Comparison of ENCODE assay signal across 11 mouse cellular contexts in genomic region chr1:127400666-127401065, GRCm38 (mm10).
DNase-seq lines count a peak whose midpoint lies in the region; ATAC-seq and TF ChIP-seq lines count a peak whose summit lies in the region.
"Had no signal": no experiment of that assay in that cellular context is flagged by ENCODE, and none has a peak within 500 bp of the region (broad histone marks: within the 10 kb centered on the region; RNA-seq: fewer than 3 reads in every experiment).

No protein-coding gene starts in this region.

- H3K27me3 ChIP-seq in kidney, adult 2 months (replicated peaks; ENCODE audit: control insufficient read depth, insufficient read depth, low read length), result no peaks in the 10 kb centered on the region
- no peaks in the 10 kb centered on the region for H3K27me3 ChIP-seq in midbrain, embryonic 11.5 days (ENCODE audit: control insufficient read depth, insufficient read depth, low read length)
- H3K27me3 ChIP-seq in midbrain, embryonic 10.5 days (ENCODE audit: low read depth, poor library complexity, severe bottlenecking), result no peaks in the 10 kb centered on the region
- no peaks in the 10 kb centered on the region for H3K27me3 ChIP-seq in hindbrain, embryonic 14.5 days (ENCODE audit: control insufficient read depth, insufficient read depth, low read length)
- H3K27me3 ChIP-seq in neural tube, embryonic 14.5 days (ENCODE audit: control insufficient read depth, insufficient read depth, low read length), result no peaks in the 10 kb centered on the region
- H3K27me3 ChIP-seq: limb, embryonic 12.5 days had no signal

- 0 out of 2 replicates have a peak, but pooled peaks have one; percentile 35 for ATAC-seq in midbrain, embryonic 11.5 days (ENCODE audit: low FRiP score)
- ATAC-seq in hindbrain, embryonic 14.5 days (ENCODE audit: low FRiP score), result peak; percentile 54; the same call in 1 of the 2 replicates
- peak; percentile 66; the same call in 1 of the 2 replicates for ATAC-seq in neural tube, embryonic 14.5 days (ENCODE audit: low read depth)

- H3K9me3 ChIP-seq in midbrain, embryonic 11.5 days (ENCODE audit: control insufficient read depth, low read length), result no peaks in the 10 kb centered on the region
- H3K9me3 ChIP-seq in midbrain, embryonic 10.5 days (replicated peaks), result no peaks in the 10 kb centered on the region
- H3K9me3 ChIP-seq in hindbrain, embryonic 14.5 days (ENCODE audit: control insufficient read depth, low read length), result no peaks in the 10 kb centered on the region
- no peaks in the 10 kb centered on the region for H3K9me3 ChIP-seq in neural tube, embryonic 14.5 days (ENCODE audit: control insufficient read depth, low read length)
- H3K9me3 ChIP-seq: limb, embryonic 12.5 days had no signal

- peak; percentile 56 for DNase-seq in kidney, adult 2 months
- DNase-seq in kidney, postnatal 25 days, result no peak
- no peak for DNase-seq in midbrain, embryonic 11.5 days (ENCODE audit: low spot score, missing footprints)
- DNase-seq in midbrain, embryonic 10.5 days (ENCODE audit: low spot score), result no peak
- DNase-seq in hindbrain, embryonic 14.5 days (ENCODE audit: low spot score), result no peak
- DNase-seq in liver, result no peak
- DNase-seq in retina, embryonic 14.5 days (ENCODE audit: low spot score), result no peak
- DNase-seq: gastrocnemius, postnatal 36 days had no signal

- TF ChIP-seq CTCF in kidney, adult 2 months (conservative IDR thresholded peaks at IDR 0.05; ENCODE audit: insufficient read depth, insufficient read length, low read depth, low read length), result no peak

- H3K27ac ChIP-seq in kidney, adult 2 months (ENCODE audit: insufficient read depth, low read depth, low read length), result peak overlapping the region; percentile 86
- no peak overlapping the region for H3K27ac ChIP-seq in midbrain, embryonic 11.5 days (ENCODE audit: low read depth, low read length)
- no peak overlapping the region for H3K27ac ChIP-seq in midbrain, embryonic 10.5 days (replicated peaks)
- H3K27ac ChIP-seq in hindbrain, embryonic 14.5 days, result peak overlapping the region; percentile 53; the same call in 1 of the 2 replicates
- H3K27ac ChIP-seq in neural tube, embryonic 14.5 days (ENCODE audit: low read depth, low read length), result no peak overlapping the region; the same call in 1 of the 2 replicates
- H3K27ac ChIP-seq: limb, embryonic 12.5 days; macrophage had no signal

- H3K4me1 ChIP-seq in kidney, adult 2 months (ENCODE audit: control insufficient read depth, insufficient read depth, low read length), result peaks cover 36% of the 10 kb centered on the region
- no peaks in the 10 kb centered on the region for H3K4me1 ChIP-seq in midbrain, embryonic 11.5 days (ENCODE audit: control insufficient read depth, insufficient read depth, low read length)
- H3K4me1 ChIP-seq in midbrain, embryonic 10.5 days, result peaks cover 23% of the 10 kb centered on the region
- no peaks in the 10 kb centered on the region for H3K4me1 ChIP-seq in hindbrain, embryonic 14.5 days (replicated peaks; ENCODE audit: control insufficient read depth, insufficient read depth, low read length)
- no peaks in the 10 kb centered on the region for H3K4me1 ChIP-seq in neural tube, embryonic 14.5 days (ENCODE audit: control insufficient read depth, insufficient read depth, low read length)

- TF ChIP-seq POLR2A in kidney, adult 2 months (IDR thresholded peaks at IDR 0.05; ENCODE audit: low read depth, low read length), result no peak

- no peak overlapping the region for H3K4me3 ChIP-seq in kidney, adult 2 months (ENCODE audit: insufficient read depth, low read depth, low read length)
- no peak overlapping the region for H3K4me3 ChIP-seq in midbrain, embryonic 11.5 days (ENCODE audit: low read depth, low read length)
- no peak overlapping the region for H3K4me3 ChIP-seq in midbrain, embryonic 10.5 days
- no peak overlapping the region for H3K4me3 ChIP-seq in hindbrain, embryonic 14.5 days (replicated peaks; ENCODE audit: low read length)
- no peak overlapping the region for H3K4me3 ChIP-seq in neural tube, embryonic 14.5 days (ENCODE audit: low read depth, low read length)
- H3K4me3 ChIP-seq: limb, embryonic 12.5 days had no signal

- H3K4me2 ChIP-seq in midbrain, embryonic 11.5 days, result no peak overlapping the region
- no peak overlapping the region for H3K4me2 ChIP-seq in hindbrain, embryonic 14.5 days (replicated peaks)
- H3K4me2 ChIP-seq in neural tube, embryonic 14.5 days (ENCODE audit: low read depth, low read length), result no peak overlapping the region
- H3K4me2 ChIP-seq: limb, embryonic 12.5 days had no signal

- H3K9ac ChIP-seq in midbrain, embryonic 11.5 days (ENCODE audit: low read length), result no peak overlapping the region
- no peak overlapping the region for H3K9ac ChIP-seq in hindbrain, embryonic 14.5 days
- no peak overlapping the region for H3K9ac ChIP-seq in neural tube, embryonic 14.5 days (replicated peaks; ENCODE audit: low read depth, low read length)
- H3K9ac ChIP-seq: limb, embryonic 12.5 days had no signal

- 30% methylated on average over 6 of the region's 6 CpGs for WGBS in kidney, adult 2 months
- WGBS in midbrain, embryonic 11.5 days, result 43% methylated on average over 6 of the region's 6 CpGs
- WGBS in midbrain, embryonic 10.5 days, result 35% methylated on average over 6 of the region's 6 CpGs
- 31% methylated on average over 6 of the region's 6 CpGs for WGBS in hindbrain, embryonic 14.5 days
- 9% methylated on average over 6 of the region's 6 CpGs for whole genome bisulfite sequencing in neural tube, embryonic 14.5 days

- no peaks in the 10 kb centered on the region for H3K36me3 ChIP-seq in kidney, adult 2 months (ENCODE audit: control insufficient read depth, insufficient read depth, low read length)
- no peaks in the 10 kb centered on the region for H3K36me3 ChIP-seq in midbrain, embryonic 11.5 days (ENCODE audit: control insufficient read depth, insufficient read depth, low read length)
- peaks cover 13% of the 10 kb centered on the region for H3K36me3 ChIP-seq in midbrain, embryonic 10.5 days
- peaks cover 19% of the 10 kb centered on the region; the same call in 1 of the 2 replicates for H3K36me3 ChIP-seq in hindbrain, embryonic 14.5 days (replicated peaks; ENCODE audit: control insufficient read depth, insufficient read depth)
- H3K36me3 ChIP-seq in neural tube, embryonic 14.5 days (ENCODE audit: control insufficient read depth, insufficient read depth, low read length), result no peaks in the 10 kb centered on the region; the same call in 1 of the 2 replicates

Comparison
In these comparisons a context has a peak if more than half of its experiments do, and no peak if none do; other contexts are left out.
1. H3K27ac ChIP-seq: peak in kidney, adult 2 months (single experiment) and hindbrain, embryonic 14.5 days (single experiment); none in midbrain, embryonic 11.5 days (single experiment), midbrain, embryonic 10.5 days (single experiment) and neural tube, embryonic 14.5 days (single experiment).
2. Peak in every context shown above with its lines, with median percentiles within 50 percentile points of each other: ATAC-seq.